Mouse (Mus musculus): ENCODE results near the gene Faf2.

DNA sequence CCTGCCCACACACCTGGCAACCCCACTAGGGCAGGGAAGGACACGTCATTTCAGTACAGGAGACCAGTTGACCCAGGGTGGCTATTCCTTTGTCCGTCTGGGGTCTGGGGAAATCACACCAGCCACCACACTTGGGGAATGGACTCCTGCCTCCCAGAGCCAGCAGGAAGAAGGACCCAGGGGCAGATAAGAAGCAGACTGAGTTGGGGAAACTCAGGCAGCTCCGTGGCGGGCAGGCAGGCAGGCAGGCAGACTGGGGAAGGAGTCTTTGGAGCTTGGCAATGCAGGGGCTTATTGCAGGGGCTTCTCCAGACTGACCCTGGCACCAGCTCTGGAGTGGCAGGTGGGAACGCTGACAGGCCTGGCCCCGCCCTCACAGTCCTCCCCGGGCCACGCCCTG lies 59.7 kb downstream of the Faf2 start:
- no peak for TF ChIP-seq BHLHE40 (IDR thresholded peaks at IDR 0.05; ENCODE audit: borderline replicate concordance, low read depth, low read length)
- TF ChIP-seq MXI1 (IDR thresholded peaks at IDR 0.05; ENCODE audit: low read depth, low read length): no peak
- no peak for TF ChIP-seq UBTF (IDR thresholded peaks at IDR 0.05; ENCODE audit: borderline replicate concordance, insufficient read depth, low read depth, low read length)
- no peak for TF ChIP-seq CTCF (IDR thresholded peaks at IDR 0.05 in 2 of 3, conservative IDR thresholded peaks at IDR 0.05 in 1 of 3; ENCODE audit: control insufficient read depth in 1 of 3, insufficient read depth in 1 of 3, low read depth in 2 of 3, low read length in 3 of 3, poor library complexity in 1 of 3, severe bottlenecking in 1 of 3)
